Mouse (Mus musculus) gastrocnemius, adult 18-20 months (tissue): ENCODE measurements around the gene Paqr3. TPM values are rescaled to one million over a fixed set of nuclear protein-coding genes. Genes with fewer than 3 reads are reported as not detected.

Experiments
- DNase-seq: peaks from one replicate; pipeline ENCODE4 v3.0.0; 2021; ENCODE audit warnings: low spot score
- total RNA-seq, 2 experiments: library from RNA; stranded (reverse); gene quantifications; 2 replicates each; pipeline ENCODE4 v1.2.3; 2021

The Paqr3 gene
- total RNA-seq, 2 experiments from 2014 or later: 2.7 to 3.3 TPM

DNA sequence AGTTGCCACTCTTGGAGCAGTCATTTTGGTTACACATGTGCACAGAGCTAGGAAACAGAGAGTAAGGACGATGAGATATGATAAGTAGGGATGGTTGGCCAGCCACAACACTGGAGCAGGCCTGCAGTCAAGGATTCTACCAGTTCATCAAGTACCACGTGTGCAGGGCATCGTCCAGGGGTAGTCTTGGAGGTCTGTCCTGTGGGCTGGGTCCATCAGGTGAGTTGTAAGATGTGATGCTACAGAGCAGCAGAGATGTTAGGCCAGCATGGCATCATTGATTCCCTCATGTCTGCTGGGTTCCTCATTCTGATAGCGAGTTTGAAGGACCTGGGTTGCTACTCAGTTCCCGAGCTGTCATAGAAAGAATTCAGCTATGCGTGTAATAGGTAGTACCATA is 26.3 kb downstream of the Paqr3 start:
- no peak for DNase-seq

DNA sequence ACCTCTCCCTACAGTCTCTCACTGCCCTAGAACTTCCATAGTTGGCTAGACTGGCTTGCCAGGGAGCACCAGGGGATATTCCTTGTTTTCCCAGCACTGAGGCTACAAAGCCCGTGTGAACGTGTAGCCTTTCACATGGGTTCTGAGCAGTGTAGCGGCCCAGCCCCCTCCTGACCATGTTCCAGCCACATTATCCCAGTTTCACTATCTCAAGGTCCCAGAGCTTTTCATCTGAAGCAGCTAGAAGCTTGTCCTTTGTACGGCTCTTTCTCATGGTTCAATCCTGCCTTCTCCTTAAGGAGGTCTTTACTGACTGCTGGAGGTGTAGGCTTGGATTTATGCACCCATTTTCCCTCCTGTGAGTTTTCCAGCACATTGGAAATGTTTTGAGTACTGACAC is 26.9 kb downstream of the Paqr3 start:
- DNase-seq: no peak

DNA sequence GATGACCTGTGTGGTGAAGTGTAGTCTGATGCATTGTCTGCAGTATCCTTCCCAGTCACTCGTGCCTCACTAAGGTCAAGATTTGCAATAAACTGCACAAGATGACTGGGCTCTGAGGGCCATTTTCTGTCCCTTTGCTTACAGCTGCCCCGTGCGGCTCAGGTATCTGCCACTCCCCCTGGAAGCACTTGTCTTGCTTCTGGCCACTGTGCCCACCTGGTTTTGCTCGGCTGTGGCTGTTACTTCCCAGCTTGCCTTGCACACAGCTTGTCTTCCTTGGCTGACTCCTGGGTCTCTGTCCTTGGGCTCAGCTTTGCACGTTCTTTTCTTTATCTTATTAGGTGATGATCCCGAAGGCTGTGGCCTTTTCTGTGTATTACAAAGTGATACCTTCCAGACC is 27.7 kb downstream of the Paqr3 start:
- DNase-seq: no peak

DNA sequence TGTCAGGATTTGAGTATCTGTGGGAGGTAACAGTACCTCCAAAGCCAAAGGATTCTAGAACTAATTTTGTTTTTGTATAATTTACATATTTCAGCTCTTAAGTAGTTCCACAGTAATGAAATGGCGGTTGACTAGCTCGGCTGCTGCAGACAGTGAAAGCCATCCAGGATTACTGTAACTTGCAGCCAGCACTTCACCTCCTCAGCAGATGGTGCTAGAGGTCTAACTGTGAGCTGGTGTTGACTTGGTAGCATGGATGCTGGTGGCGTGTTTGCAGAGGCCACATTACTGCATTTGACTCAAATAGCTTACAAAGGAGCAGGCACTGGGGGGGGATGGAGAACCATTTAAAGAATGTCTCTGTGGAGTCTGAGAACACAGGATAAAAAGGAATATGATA is 29.9 kb downstream of the Paqr3 start:
- DNase-seq: no peak

DNA sequence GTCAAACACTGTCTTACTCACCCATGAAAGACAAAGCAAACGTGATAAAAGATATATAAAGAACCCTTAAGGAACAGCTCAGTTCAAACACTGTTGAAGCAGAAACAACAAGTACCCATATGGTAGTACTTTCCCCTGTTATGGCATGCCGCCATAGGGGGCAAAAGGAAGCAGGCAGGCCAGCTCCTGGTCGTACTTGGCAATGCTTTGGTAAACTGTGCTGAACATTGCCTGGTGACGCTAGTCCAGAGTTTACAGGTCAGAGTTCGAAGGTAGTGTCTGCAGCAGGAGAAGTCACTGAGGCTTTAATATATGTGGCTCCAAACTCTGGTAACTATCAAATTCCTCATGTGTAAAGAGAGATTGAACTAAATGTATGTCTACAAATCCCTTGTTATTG is 32.8 kb downstream of the Paqr3 start:
- no peak for DNase-seq

DNA sequence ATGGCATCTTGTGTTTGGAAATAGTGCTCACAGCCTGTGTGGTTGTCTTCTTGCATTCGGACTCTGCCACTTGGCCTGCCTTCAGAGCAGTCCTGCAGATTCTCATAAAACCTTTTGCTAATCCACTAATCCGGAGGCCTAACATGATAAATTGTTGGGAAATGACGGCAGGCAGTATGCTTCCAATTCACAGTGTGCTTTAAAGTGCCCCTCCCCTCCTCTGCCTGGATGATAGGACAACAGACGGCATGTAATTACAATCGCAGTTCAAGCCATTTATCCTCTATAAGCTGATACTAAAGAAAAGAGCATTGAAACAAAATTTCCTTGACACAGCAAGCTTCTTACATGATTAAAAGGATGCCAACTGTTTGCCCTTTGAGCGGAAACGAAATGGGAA is 33.7 kb downstream of the Paqr3 start:
- no peak for DNase-seq

DNA sequence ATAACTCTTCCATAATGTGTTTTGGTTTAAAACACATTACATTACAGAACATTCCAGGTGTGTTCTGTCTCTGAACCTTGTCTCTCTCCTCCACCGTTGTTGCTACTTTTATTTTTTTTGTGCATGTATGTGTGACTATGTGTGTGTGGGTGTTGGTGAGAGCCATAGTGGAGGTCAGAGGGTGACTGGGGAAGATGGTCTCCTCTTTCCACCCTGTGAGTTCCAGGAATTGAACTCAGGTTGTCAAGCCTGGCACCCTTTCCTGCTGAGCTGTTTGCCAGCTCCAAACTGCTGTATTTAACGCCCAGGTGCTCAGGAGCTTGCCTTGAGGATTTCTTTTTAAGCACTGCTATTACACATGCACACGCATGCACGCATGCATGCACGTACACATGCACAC is 35.2 kb downstream of the Paqr3 start:
- DNase-seq: no peak

DNA sequence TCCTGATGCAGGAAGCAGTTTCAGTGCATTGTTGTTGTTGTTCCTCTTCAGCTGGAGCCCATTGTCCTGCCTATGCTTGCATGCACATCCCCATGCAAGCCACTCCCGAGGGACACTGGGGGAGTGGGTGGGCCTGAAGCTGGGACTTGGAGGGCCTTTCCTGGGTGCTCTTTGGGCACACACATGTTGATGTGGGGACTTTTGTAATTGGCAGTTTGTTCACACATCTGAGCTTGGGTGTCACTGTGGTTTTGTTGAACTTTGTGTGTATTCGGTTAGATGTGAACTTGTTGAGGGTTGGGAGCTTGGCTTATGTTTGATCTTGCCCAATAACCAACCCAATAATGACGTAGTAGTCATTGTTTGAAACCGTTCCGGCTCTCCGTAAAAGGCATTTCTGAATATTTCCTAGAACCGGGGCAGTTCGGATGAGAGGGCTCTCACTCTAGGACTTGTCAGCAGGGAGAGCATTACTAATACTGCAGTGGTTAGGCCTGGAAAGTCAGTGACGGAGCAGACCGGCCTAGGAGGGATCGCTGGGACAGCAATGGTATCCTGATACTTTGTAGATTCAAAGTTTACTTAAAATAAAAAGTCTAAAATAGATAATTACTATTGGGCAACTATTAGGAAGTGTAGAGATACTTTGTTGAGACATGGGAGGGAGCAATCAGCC is 35.8 kb downstream of the Paqr3 start:
- no peak for DNase-seq

DNA sequence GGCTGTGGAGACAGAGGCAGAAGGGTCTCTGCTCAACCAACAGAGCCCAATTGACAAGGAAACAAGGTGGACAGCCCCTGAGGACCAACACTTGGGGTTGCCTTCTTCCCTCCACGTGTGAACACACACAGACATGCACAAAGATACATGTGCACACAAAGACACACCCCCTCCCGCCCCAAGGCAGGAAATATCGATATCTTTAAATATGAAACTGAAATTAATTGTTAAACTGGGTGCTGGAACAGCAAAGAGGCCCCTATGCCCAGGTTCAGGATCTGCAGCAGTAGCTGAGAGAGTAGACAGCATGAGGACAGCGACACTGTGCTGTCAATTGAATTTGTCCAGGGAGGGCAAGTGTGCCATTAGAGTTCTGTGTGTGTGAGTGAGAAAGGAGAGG is 45.6 kb downstream of the Paqr3 start:
- DNase-seq: no peak

DNA sequence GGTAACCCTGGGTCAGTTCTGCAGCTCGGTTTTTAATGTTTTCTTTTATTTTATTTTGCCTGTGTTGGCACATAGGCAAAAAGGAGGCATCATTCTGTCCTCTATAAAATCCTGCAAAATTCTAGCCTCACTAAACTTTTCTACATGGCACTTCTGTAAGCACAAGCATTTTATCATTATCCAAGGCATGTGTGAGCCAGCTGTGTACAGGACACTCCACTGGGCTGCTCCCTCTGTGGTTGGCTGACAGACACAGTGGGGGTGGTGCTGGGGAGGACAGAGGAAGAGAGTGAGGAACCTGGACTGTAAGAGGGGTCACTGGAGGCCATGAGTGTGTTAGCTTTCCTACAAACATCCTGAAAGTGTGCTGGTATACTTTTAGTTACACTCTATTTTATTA is 49.4 kb downstream of the Paqr3 start:
- no peak for DNase-seq

DNA sequence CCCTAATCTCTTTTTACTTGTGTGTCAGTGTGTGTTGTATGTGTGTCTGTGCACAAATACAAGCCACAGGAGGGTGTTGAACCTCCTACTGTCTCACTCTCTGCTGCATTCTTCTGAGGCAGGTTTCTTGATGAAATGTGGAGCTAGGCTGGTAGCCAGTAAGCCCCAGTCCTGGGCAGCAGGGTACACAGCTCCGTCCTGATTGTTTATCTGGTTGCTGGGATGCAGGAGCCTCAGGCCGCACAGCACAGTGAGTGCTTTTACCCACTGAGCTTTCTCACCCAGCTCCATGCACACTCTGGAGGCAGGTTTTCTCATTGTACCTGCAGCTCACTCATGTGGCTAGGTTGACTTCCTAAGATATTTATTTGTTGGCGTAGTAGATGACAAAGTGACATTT is 50.5 kb downstream of the Paqr3 start:
- DNase-seq: no peak

DNA sequence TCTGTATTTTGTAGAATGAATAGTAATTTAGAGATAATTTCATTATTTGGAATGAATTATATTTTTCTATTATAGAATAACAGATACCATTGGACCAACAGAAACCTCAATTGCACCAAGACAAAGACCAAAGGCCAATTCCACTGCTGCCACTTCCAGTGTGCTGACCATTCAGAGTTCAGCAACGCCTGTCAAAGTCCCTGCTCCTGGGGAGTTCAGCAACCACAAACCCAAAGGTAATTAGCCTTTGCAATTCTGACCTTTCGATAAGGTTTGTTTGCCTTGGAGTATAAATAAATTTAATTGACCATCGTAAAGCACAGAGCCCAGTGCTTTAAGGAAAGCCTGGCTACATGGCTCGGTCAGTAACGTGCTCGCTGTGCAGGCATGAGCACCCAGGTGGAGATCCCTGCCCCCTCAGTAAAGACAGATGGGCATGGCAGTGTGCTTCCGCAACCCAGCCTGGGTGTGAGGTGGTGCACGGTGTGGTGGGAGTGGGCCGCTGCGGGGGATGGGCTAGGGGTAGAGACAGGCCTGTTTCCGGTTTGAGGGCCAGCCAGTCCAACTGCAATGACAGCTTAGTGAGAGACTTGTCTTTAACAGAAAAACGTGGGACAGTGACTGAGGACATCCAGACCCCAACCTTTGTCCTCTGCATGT is 54.5 kb downstream of the Paqr3 start:
- no peak for DNase-seq

DNA sequence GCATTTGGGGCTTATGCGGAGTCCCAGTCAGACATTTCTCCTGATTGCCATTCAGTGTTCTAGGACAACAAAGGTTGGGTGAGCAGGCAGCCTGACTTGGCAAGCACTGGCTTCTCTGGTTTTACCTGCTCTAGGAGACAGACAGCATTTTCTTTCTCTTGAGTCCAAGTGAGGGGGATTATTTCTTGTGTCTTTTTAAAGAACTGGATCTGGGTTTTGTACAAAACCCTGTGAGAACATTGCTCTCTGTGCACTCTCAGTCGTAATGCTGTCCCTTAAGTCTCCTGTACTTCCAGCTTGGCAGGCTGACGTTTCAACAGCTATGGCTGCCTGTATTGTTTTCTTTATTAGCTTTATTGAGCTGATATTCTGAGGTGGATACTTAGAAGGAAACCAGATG is 55.0 kb downstream of the Paqr3 start:
- DNase-seq: no peak

DNA sequence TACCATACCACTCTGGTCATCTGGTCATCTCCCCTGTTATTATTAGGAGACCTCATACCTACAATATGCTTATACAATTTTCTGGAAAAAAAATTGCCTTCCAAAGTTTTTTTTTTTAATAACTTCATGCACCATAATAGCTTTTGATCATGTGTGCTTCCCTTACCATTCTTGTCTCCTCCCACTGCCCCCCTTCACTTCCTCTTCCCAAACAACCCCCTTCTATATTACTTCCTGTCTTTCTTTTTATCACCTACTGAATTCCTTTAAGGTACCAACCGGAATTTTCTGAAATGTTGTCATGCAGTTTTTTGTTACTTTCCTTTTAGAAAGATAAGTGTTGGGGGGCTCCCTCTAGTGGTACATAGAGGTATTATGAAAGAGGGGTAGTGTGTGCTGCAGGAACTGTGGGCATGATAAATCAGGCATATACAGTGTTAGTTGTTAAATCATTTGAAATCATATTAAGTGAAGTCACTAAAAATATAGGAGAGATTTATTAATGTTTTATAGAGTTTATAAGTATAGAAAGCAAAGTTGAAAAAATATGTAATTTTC is 55.8 kb downstream of the Paqr3 start:
- DNase-seq: peak; percentile 68

DNA sequence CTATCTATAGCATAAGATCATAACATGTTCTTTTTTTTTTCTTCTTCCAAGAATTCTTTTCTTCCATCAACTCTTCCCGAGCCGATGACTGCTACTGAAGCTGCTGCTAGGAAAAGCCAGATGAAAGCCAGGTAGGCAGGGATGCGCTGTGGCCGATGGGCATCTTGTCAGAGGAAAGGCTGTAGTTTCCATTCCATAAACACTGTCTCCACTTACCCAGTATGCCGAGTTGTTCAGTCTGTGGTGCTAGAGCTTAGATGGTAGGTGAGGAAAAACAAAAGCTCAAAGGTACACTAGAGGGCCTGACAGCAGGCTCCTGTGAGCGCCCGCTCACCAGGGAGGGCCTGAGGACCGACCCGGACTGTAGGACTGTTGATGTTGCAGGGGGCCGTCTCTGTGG is 56.6 kb downstream of the Paqr3 start:
- no peak for DNase-seq

DNA sequence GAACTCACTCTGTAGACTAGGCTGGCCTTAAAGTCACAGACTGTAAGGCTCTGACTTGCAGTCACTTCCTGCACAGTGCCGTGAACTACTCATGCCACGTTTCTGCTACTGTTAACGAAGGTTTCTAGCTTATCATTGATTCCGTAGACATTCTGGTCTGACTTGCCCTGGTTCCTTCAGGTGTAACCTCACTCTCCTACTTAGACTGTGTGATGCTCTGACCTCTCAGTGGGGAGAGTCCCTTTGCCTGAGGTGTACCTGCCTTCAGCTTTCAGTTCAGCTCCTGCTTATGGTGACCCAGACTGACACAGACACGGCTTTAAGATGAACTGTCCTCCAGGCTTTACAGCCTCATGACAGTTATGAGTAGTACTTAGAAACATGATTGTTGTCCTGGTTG is 57.2 kb downstream of the Paqr3 start:
- DNase-seq: no peak

DNA sequence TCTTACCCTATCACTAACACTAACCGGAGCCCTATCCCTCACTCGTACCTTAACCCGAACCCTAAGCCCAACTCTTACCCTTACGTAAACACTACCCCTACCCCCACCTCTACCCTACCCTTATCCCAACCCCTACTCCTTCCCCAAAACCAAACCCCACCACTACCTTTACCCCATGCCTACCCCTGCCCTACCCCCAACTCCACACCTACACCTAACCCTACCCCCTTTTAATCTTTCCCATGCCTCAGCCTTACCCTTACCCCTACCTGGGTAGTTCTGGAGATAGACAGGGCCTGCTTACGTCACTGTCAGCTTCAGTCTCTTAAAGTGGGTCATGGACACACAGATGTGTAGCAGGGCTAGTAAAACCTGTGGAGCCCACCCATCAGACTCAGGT is 62.5 kb downstream of the Paqr3 start:
- no peak for DNase-seq

DNA sequence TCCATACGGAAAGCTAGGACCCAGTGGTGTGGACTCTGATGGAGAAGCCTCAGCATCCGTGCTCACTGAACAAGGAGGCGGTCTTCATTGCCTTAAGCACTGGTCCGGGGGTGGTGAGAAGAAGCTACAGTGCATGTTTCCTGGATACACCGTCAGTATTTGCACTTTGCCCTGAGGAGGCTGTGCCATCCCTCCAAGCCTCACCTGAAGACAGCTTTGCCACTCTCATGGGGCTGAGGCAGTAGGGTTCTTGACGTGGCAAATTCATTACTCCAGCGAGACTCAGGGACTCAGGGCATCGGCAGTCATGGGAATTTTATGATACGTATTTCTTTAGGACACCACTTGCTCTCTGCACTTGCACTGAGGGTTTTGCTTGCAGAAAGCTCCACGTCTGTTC is 64.7 kb downstream of the Paqr3 start:
- DNase-seq: no peak

DNA sequence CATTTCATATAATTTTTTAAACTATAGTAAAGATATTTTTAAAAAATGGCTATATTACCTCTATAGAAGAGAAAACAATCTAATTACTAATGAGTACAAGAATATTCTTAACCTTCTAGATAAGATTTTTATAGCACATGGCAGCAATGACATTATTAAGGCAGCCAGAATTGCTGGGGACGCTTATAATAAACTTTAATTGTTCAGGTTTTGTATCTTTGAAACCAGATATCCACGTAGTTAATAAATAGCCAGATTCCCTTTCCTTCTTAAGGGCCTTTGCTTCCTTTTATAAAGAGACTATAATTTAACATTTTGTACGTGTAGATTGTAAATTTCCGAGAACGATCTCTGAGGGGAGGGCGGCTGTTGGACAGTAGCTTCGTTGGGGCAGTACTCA is 66.1 kb downstream of the Paqr3 start:
- no peak for DNase-seq
